Mouse (Mus musculus): Measurements from ENCODE around the gene Stk10.
A peak's percentile ranks its signal among the peaks of the same experiment; 100 is the strongest.

The Stk10 gene

GRCm38 (mm10) chr11:32571103-32571502 is 38.0 kb downstream of the Stk10 start:
- DNase-seq = no peak

DNA sequence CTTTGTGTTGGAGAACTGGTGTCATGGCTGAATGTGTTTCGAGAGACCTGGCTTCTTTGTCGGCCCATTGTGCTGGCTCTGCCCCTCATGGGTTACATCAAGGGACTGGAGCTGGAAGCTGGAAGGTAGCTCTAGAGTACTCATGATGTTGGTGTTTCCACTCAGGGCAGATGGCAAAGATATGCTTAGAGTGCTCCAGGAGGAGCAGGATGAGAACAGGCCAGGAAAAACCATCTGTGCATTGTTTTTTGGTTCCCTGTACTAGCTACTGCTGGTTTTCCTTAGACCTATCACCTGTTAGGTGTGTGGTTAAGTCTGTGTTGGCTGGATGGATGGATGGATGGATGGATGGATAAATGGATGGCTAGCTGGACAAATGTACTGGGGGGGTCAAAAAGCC is 40.6 kb downstream of the Stk10 start:
- no peak for DNase-seq

- no peak for DNase-seq
Observed at GRCm38 (mm10) chr11:32575964-32576759, 43.1 kb downstream of the Stk10 start.

- no peak for DNase-seq
Observed at GRCm38 (mm10) chr11:32576760-32577050, 43.6 kb downstream of the Stk10 start.

GRCm38 (mm10) chr11:32580305-32580947 is 47.3 kb downstream of the Stk10 start:
- peak; percentile 72 for DNase-seq

DNA sequence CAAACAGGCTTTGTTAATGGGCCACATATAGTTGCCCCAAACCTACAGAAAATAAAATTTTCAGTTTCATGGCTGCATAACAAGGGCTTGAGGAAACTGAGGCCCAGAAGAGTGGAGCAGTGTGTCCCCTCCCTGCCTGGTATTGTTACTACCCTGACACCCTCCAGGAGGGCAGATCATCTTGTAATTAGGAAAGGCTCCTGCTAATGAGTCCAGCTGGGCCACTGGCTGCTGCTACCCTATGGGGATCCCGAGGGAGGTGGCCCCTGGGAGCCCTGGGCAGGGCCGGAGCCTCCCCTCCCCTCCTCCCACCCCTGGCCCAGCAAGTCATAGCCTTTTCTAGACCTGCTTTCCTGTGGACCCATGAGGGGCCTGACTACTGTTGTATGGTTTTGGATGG is 47.9 kb downstream of the Stk10 start:
- DNase-seq = no peak

DNA sequence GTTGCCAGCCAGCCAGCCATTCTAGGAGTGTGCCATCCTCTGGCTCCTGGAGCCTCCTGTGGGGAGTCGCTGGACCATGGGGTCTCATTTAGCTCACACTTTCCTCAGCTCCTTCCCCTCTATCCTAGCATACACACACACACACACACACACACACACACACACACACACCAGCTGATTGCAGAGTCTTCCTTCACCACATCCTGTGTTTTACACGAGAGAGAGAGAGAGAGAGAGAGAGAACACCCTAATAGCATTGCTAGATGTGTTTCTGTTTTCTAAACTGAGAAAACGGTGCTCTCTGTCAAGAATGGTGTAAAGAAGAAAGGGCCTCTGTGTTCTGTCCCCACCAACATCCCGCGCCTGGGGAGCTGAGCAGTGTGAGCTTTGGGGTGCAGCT is 49.7 kb downstream of the Stk10 start:
- DNase-seq = peak; percentile 78

GRCm38 (mm10) chr11:32585996-32586395 is 52.9 kb downstream of the Stk10 start:
- no peak for DNase-seq

- DNase-seq = peak; percentile 50
Observed at GRCm38 (mm10) chr11:32587191-32588089, 54.3 kb downstream of the Stk10 start.

DNA sequence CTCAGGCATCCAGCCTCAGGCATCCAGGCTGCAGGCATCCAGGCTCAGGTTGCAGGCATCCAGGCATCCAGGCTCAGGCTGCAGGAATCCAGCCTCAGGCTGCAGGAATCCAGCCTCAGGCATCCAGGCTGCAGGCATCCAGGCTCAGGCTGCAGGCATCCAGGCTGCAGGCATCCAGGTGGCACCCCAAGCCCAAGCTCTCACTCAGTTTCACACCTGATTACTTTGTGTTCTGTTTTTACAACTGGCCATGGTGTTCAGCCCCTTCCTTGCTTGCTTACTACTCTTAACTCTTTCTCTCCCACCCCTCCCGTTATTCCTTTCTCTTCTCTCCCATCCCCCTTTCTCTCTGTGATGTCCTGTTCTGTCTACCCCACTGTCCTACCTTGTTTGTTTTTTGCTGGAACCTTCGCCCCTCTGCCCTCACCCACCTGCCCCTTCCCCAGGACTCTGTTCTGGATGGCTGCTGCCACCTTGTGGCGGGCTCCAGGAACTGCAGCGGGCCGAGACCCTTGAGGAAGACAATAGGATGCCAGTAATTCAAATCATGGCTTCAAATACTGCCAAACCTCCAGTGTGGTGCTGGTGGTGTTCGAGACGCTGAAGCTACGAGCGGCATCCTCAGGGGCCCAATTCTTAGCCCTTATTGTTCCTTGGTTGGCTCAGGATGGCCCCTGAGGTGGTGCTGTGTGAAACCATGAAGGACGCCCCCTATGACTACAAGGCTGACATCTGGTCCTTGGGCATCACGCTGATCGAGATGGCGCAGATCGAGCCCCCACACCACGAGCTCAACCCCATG is 55.2 kb downstream of the Stk10 start:
- peak; percentile 95 for DNase-seq

DNA sequence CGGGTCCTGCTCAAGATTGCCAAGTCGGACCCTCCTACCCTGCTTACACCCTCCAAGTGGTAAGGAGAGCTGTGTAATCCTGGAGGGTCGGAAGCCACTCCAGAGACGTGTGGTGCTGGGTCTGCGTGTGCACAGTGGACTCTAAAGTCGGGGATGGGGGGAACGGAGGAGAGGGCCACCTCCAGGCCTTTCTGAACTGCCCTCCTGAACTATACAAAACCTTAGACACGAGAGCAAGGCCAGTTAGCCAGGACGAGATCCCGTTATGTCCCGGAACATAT is 55.7 kb downstream of the Stk10 start:
- DNase-seq = no peak

- no peak for DNase-seq
Observed at GRCm38 (mm10) chr11:32589201-32589600, 56.1 kb downstream of the Stk10 start.

- no peak for DNase-seq
Observed at GRCm38 (mm10) chr11:32589791-32590190, 56.7 kb downstream of the Stk10 start.

- no peak for DNase-seq
Observed at GRCm38 (mm10) chr11:32590205-32590604, 57.1 kb downstream of the Stk10 start.

GRCm38 (mm10) chr11:32591921-32592850 is 59.1 kb downstream of the Stk10 start:
- DNase-seq = peak; percentile 67

DNA sequence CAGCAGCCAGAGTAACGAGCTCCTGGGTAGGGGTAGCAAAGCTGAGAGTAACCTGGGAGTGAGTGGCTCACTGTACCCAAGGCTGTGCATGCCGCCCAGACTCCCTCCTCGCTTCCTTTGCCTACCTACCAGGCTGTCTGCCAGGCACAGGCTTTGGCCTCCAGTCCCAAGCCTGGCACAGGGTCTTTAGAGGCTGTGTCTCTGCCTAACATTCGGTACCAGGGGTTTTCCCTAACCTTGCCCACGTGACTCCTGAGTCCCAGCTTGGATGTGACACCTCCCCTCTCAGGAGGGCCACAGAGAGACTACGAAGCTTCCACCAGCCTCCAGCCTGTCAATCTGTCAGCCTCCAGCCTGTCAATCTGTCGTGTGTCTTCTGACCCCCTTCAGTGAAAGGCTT is 60.0 kb downstream of the Stk10 start:
- no peak for DNase-seq

- no peak for DNase-seq
Observed at GRCm38 (mm10) chr11:32594122-32594521, 61.0 kb downstream of the Stk10 start.

DNA sequence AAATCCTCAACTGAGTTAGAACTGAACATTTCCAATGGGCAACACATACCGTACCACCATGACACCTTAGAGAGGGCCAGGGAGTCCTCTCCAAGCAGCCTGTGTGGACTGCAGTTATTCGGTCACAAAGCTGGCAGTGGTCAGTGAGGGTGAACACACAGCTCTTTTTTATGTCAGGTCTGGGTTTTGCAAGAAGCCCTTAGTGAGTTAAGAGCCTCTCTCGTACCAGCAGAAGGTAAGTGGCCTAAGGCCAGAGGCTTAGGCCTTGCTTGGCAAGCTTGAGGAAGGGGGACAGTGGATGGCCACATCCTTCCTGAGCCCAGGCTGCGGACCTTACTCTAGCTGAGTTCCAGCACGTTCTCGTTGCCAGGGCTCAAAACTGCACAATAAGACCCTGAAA is 67.3 kb downstream of the Stk10 start:
- no peak for DNase-seq

DNA sequence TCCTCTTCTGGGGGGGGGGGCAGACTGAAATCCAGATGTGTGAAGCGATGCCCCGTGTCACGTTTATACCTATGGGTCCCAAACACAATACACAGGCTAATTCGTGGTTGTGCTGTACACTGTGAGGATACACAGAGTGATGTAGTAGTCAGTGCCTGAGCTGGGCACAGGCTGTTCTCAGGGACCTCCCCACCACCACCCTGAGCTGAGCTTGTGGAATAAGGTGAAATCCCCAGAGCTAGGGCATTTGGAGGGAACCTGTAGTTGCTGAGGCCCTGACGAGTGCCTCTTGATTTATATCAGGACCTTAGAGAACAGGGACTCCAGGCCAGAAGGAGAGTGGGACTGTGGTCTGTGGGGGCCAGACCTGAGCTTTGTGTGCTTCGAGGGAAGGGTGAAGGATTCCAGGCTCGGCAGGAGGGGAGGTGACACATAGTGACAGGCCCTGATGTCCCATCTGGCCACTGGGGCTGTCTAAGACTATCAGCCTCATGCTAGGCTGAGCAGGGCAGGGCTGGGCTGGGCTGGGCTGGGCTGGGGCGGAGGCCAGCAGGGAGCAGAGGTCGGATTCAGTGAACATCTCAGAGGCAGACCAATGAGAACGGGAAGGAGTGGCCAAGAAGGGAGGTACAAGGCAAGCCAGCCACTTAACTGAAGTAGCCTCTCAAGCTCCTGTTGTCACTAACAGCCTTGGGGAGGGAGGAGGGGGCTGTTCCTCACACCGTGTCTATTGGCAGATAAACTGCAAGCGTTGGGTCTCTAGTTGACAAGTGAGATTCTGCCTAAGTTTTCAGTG is 68.6 kb downstream of the Stk10 start:
- no peak for DNase-seq

DNA sequence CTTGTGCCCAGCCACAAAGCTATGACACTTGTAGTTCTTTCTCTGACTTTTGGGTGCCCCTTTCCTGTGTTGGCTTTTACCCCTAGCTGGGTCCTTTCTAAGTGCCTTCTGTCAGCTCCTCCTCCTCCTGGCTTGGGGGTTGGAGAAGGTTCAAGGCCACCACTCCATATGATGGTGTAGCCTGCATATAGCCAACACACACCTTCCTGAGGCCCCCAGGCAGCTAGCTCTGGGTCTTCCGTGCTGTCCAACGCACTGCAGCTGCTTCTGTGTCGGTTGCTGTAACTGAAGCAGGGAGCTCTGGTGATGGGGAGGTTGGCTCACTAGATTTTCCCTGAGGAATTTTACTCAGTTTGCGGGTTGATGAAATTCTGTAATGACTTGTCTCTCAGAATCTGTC is 71.6 kb downstream of the Stk10 start:
- DNase-seq = no peak
